Mouse (Mus musculus) G1E (cell line): ENCODE data around the gene Myh6.

Experiments
- CTCF ChIP-seq: IDR thresholded peaks from 2 replicates; pipeline ENCODE4 v1.5.1; 2012; ENCODE audit warnings: low read depth, low read length, inconsistent platforms, mixed read lengths
- GATA1 ChIP-seq: IDR thresholded peaks from 2 replicates; pipeline ENCODE4 v1.6.1; 2012; ENCODE audit warnings: borderline replicate concordance, low read length, inconsistent platforms, mixed read lengths
- GATA2 ChIP-seq: IDR thresholded peaks from 2 replicates; pipeline ENCODE4 v1.6.1; 2012; ENCODE audit warnings: low read depth, low read length, inconsistent platforms, borderline replicate concordance
- TAL1 ChIP-seq: conservative IDR thresholded peaks from 2 replicates; pipeline ENCODE4 v1.6.1; 2012; ENCODE audit warnings: low read depth, low read length, inconsistent platforms, mixed read lengths

- no peak for TF ChIP-seq GATA1
- TF ChIP-seq CTCF: no peak
- no peak for TF ChIP-seq TAL1
- TF ChIP-seq GATA2: no peak
These were observed 32.0 kb upstream of the Myh6 start for GRCm38 (mm10) chr14:54998680-54999079.
